Mouse (Mus musculus) spleen, adult 10 weeks (tissue): Measurements from ENCODE around the gene Krtap3-3. TPM values are rescaled to one million over a fixed set of nuclear protein-coding genes. Genes with fewer than 3 reads are reported as not detected.

Experiments
- polyA plus RNA-seq: library from polyadenylated mRNA; stranded (reverse); fragments of 350-450 nt; fragmentation: Illumina TruSeq; extraction: RNeasy Lipid Tissue Mini Kit (QIAGEN cat#74804); gene quantifications from one replicate; pipeline ENCODE4 v1.2.3, GENCODE M21; 2015; ENCODE audit warnings: low replicate concordance; ENCODE audit not compliant: insufficient read depth

The Krtap3-3 gene
- not detected for polyA plus RNA-seq

DNA sequence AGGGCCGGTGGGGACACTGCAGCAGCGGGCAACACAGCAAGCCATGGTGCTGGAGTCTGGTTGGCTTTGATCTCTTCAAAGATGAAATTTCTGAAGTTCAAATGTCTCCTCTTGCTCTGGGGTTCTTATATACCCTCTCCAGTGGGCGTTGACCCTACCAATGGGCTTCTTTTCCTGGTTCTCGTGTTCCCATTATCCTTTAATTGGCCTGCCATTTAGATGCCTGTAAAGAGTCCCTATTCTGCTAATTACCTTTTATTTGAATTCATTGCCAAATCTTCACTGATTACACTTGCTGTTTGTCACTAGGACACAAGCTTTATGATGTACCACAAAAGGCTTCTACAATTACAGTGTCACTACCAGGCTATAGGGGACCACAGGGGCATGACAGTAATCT is at the start of gene Krtap3-3:
Krtap3-3 (minus strand) TSS at position 101 of the 400 bp plus-strand sequence.

GRCm38 (mm10) chr11:99597742-99598141 is 47.1 kb upstream of the Krtap3-3 start, which contains the start of gene Krtap9-3:
Gene Krtap9-3, minus strand, starts transcription at chr11:99598105.

DNA sequence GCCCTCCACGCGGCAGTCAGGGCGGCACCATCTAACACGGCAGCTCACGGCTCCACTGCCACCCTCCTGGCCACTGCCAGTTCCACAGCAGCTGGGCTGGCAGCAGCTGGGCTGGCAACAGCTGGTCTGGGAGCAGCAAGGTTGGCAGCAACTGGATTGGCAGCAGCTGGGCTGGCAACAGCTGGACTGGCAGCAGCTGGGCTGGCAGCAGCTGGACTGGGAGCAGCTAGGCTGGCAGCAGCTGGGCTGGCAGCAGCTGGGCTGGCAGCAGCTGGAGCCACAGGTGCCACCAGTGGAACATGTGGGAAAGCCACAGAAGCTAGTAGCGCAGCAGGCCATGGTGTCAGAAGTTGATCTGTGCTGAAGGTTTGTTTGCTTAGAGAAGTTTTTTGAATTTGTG is 40.3 kb upstream of the Krtap3-3 start, which contains the start of gene Krtap1-3:
Krtap1-3 (minus strand) TSS at position 359 of the 400 bp plus-strand sequence.

GRCm38 (mm10) chr11:99583245-99583704 is 32.6 kb upstream of the Krtap3-3 start, which contains the start of gene Krtap1-4:
Gene Krtap1-4, minus strand, starts transcription at chr11:99583654.

DNA sequence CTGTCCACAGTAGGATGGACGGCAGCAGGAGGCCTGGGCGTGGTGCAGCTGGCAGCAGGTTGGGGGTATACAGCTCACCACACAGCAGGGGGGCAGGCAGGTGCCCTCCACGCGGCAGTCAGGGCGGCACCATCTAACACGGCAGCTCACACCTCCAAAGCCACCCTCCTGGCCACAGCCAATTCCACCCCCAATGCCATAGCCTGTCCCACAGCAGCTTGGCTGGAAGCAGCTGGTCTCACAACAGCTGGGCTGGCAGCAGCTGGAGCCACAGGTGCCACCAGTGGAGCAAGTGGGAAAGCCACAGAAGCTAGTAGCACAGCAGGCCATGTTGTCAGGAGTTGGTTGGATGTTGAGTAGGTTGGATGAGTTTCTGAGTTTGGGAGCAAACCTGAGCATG is 30.0 kb upstream of the Krtap3-3 start, which contains the start of gene Krtap1-5:
Krtap1-5 (minus strand) TSS at position 381 of the 400 bp plus-strand sequence.

GRCm38 (mm10) chr11:99566530-99566929 is 15.9 kb upstream of the Krtap3-3 start, which contains the start of gene Krtap3-1:
Gene Krtap3-1, minus strand, starts transcription at chr11:99566630.

GRCm38 (mm10) chr11:99559366-99559765 is 8.7 kb upstream of the Krtap3-3 start, which contains the start of gene Gm11939:
Gene Gm11939, minus strand, starts transcription at chr11:99559466.

GRCm38 (mm10) chr11:99556753-99557152 is 6.1 kb upstream of the Krtap3-3 start, which contains the start of gene Krtap3-2:
Gene Krtap3-2, minus strand, starts transcription at chr11:99556853.

DNA sequence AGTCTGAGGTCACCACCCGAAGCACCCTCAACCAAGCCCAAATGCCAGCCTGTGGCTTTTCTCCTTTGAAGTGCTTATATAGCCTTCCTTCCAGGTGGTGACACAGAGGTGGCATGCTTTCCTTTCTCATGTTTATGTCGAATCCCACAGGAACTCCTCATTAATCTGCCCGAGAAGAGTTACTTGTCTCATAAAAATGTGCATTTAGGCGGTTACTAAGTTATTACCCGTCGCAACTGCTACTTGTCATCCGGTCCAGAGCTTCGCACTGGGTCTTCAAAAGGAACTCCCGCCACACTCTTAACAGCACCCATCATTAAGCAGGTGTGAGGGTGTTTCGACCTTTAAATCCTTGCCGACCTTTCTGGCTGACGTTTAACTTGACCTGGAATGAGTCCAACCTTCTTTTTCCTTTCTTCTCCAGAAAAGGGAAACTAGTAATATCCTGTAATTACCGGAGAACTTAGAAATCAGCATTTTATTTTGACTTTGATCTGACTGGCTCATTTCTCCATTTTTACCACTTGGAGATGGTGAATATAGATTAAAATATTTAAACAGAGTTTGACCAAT is 29.3 kb downstream of the Krtap3-3 start, which contains the start of gene Krt39:
Krt39 (minus strand) TSS at position 51 of the 573 bp plus-strand sequence.

Other genes starting within 250 kb of the Krtap3-3 start
- gene Krt25, start 227.9 kb downstream of the Krtap3-3 start, polyA plus RNA-seq = not detected
- gene Krt26, start 212.9 kb downstream of the Krtap3-3 start, polyA plus RNA-seq = not detected
- not detected for gene Krt27, start 199.8 kb downstream of the Krtap3-3 start, polyA plus RNA-seq
- not detected for gene Krt28, start 176.0 kb downstream of the Krtap3-3 start, polyA plus RNA-seq
- gene Krt10, start 161.5 kb downstream of the Krtap3-3 start, polyA plus RNA-seq = 6.0 TPM
- gene Krt12, start 128.6 kb downstream of the Krtap3-3 start, polyA plus RNA-seq = not detected
- 1.9 TPM for gene Krt20, start 112.7 kb downstream of the Krtap3-3 start, polyA plus RNA-seq
- gene Krt23, start 57.7 kb downstream of the Krtap3-3 start, polyA plus RNA-seq = not detected
- gene Krt39, start 29.5 kb downstream of the Krtap3-3 start, polyA plus RNA-seq = not detected
- not detected for gene Krt40, start 7.7 kb downstream of the Krtap3-3 start, polyA plus RNA-seq
- not detected for gene Krtap3-2, start 6.0 kb upstream of the Krtap3-3 start, polyA plus RNA-seq
- gene Gm11939, start 8.6 kb upstream of the Krtap3-3 start, polyA plus RNA-seq = not detected
- gene Krtap3-1, start 15.8 kb upstream of the Krtap3-3 start, polyA plus RNA-seq = not detected
- gene Krtap1-5, start 30.2 kb upstream of the Krtap3-3 start, polyA plus RNA-seq = not detected
- gene Krtap1-4, start 32.8 kb upstream of the Krtap3-3 start, polyA plus RNA-seq = not detected
- not detected for gene Krtap1-3, start 40.5 kb upstream of the Krtap3-3 start, polyA plus RNA-seq
- not detected for gene Krtap9-3, start 47.2 kb upstream of the Krtap3-3 start, polyA plus RNA-seq
- gene Gm11938, start 52.4 kb upstream of the Krtap3-3 start, polyA plus RNA-seq = not detected
- gene Gm11937, start 59.3 kb upstream of the Krtap3-3 start, polyA plus RNA-seq = not detected
- gene Krtap2-4, start 64.0 kb upstream of the Krtap3-3 start, polyA plus RNA-seq = not detected
- gene Gm11562, start 69.6 kb upstream of the Krtap3-3 start, polyA plus RNA-seq = not detected
- not detected for gene Krtap4-1, start 77.4 kb upstream of the Krtap3-3 start, polyA plus RNA-seq
- gene Krtap4-2, start 84.2 kb upstream of the Krtap3-3 start, polyA plus RNA-seq = not detected
- gene Krtap4-7, start 93.2 kb upstream of the Krtap3-3 start, polyA plus RNA-seq = not detected
- not detected for gene Gm11555, start 99.4 kb upstream of the Krtap3-3 start, polyA plus RNA-seq
- gene Gm11563, start 108.1 kb upstream of the Krtap3-3 start, polyA plus RNA-seq = not detected
- gene Krtap4-6, start 115.1 kb upstream of the Krtap3-3 start, polyA plus RNA-seq = not detected
- not detected for gene Gm14190, start 139.9 kb upstream of the Krtap3-3 start, polyA plus RNA-seq
- gene Gm14180, start 183.4 kb upstream of the Krtap3-3 start, polyA plus RNA-seq = not detected
- not detected for gene Gm11595, start 222.0 kb upstream of the Krtap3-3 start, polyA plus RNA-seq
- gene Krtap4-8, start 229.8 kb upstream of the Krtap3-3 start, polyA plus RNA-seq = not detected
- not detected for gene Krtap4-9, start 234.3 kb upstream of the Krtap3-3 start, polyA plus RNA-seq
- not detected for gene Gm11596, start 242.6 kb upstream of the Krtap3-3 start, polyA plus RNA-seq
- gene Gm11569, start 248.1 kb upstream of the Krtap3-3 start, polyA plus RNA-seq = not detected